Mouse (Mus musculus) layer of hippocampus, adult 18-20 months (tissue): Measurements from ENCODE around the gene Hist1h2bg. TPM values are rescaled to one million over a fixed set of nuclear protein-coding genes. Genes with fewer than 3 reads are reported as not detected.
"Not testable (repeated sequence)": the region's sequence is repeated elsewhere in the genome, so short reads cannot be mapped to it uniquely, and the experiment has no call there.

Source experiments
- DNase-seq, 2 experiments: peaks; one replicate each; pipeline ENCODE4 v3.0.0; 2022; ENCODE audit warnings: low spot score in 2 of 2
- total RNA-seq, 2 experiments: library from RNA; stranded (reverse); gene quantifications; 2 replicates each; pipeline ENCODE4 v1.2.3; 2021

The Hist1h2bg gene
- total RNA-seq, 2 experiments from 2014 or later = 58.3 to 66.2 TPM

DNA sequence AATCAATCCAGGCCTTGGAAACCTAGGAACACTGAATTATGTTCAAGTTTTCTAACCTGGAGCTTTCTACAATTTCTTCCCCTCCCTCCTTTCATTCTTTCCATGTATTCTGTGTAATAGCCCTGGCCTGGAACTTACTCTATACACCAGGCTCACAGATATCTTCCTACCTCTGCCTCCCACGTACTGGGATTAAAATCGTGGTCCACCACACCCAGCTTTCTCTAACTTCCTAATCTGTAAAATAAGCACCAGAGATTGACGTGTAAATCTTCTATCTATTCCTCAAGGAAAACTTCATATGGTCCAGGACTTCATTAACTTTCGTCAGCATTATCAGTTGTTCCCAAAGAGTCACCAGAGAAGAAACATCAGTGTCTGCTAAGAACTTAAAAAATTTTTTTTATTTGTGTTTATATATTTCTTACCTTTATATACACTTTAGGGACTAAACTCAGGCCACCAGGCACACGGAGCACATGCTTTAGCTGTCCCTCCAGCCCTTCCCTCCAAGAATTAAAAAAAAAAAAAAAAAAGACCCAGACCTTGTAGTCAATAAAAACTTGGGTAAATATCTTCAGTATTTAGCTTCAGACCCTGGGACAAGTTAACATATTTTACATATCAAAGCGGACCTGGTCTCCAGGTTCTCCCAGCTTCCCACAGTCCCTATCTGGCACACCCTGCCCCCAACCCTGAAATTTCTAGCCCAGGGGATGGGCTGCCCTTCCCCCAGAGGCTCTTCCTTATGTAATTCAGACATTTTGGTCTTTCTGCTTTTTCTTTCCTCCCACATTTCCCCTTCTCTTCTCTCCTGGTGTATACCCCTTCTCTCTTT is 11.2 kb downstream of the Hist1h2bg start:
- DNase-seq = no peak

DNA sequence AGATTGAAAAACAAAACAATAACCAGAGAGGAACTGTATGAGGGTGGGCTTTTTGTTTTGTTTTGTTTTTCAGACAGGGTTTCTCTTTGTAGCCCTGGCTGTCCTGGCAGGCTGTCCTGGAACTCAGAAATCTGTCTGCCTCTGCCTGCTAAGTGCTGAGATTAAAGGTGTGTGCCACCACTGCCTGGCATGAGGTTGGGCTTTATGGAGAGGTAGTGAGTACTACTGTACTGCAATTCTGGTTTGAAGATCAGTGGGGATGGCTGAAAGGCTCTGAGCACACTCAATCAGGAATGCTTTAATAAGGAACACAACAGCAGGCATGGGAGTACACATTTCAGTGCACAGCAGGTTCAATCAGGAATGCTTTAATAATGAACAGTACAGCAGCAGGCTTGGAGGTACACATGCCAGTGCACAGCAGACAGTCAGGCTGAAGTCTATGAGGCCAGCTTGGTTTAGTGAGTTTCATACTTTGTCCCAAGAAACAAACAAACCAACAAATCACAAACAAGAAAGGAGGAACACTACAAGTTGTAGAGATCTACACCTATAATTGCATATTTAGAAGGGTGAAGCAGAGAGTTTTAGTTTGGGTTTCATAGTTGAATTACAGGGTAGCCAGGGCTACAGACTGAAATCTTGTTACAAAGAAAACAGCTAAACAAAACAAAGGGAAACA is 12.3 kb downstream of the Hist1h2bg start:
- no peak for DNase-seq

DNA sequence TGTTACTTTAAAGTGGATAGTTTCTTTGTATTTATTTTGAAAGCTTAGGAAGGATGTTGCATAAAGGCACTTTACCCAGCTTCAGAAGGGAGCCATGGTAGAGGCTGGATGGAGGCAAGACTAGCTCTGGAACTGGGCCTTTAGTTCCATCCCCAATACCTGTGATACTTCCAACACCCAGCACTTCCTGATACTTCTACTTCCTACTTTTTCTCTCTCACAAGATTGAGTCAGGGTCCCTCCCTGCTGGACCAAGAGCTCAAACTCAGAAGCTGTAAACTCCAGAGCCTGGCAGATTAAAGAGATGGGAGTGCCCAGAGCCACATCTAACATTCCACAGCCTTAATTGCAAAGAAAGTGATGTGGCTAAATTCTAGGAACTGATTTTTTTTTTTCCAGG is 13.1 kb downstream of the Hist1h2bg start:
- no peak for DNase-seq

DNA sequence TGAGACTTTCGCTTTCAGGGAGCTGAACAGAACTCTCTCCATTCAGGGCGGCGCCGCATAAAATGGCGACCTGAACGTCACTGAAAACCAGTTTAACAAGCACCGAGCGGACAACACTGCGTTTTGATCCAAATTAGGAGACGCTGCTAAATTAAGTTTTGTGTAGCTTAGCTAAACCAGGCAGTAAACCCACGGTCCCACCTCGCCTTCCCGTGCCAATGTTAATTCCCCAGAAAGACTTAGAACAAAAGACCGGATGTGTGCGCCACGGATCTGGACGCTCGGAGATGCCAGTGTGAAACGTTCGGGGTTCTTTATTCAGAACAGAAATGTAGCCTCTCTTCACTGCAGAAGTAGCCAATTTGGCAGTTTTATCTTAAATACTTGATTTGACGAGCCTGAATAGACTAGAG is 13.8 kb downstream of the Hist1h2bg start:
- peak; percentile 61 to 75 for DNase-seq

DNA sequence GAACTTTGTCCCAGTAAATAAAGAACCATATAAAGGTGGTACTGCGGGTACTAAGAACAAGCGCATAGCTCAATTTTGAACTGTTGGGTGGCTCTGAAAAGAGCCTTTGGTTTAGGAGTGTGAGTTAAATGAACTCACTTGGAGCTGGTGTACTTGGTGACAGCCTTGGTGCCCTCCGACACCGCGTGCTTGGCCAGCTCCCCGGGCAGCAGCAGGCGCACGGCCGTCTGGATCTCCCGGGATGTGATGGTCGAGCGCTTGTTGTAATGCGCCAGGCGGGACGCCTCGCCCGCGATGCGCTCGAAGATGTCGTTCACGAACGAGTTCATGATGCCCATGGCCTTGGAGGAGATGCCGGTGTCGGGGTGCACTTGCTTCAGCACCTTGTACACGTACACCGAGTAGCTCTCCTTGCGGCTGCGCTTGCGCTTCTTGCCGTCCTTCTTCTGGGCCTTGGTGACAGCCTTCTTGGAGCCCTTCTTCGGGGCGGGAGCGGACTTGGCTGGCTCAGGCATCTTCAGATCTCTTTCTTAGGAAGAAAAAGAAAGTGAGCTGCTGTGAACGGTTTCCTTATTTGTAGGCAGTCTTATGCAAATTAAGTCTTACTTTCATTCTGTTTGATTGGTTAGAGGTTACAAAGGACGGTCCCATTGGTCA is 14.4 kb downstream of the Hist1h2bg start:
- DNase-seq = peak; percentile 71 to 85

DNA sequence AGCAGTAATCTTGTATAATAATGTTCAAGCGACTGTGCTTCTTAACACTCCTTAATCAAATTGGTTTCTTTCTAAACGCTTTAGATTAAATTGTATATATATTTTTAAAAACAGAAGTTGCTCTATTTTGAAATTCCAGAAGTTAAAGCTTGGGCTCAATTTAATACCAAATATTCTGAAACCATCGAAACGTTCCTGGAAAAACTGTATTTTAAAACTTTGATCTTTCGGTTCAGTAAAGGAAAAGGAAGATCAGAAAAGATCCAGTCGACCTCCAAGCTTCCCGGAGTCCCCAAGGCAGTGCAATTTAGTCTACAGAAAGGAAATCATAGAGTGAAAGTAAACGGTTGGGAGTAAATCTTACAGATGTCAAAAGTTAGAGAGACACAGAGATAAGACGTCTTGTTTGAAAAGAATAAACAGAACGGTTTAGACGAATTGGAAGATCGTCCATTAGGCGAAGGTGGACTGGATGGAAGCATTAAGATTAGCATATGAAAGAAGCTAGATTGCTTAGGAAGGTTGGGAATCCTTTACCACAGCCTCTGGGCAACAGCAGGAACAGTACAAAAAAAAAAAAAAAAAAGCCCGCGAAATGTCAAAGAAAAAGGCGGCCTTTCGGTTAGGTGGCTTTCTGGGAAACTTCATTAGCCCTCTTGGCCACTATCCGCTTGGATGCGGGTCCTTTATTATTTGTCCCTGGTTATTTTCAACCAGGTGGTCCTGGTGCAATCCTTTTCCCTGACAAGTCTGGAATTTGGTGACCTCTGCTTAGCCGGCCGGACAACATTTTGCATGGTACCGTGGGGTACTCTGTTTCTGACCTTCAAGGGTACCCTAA is 15.1 kb downstream of the Hist1h2bg start:
- DNase-seq = no peak

DNA sequence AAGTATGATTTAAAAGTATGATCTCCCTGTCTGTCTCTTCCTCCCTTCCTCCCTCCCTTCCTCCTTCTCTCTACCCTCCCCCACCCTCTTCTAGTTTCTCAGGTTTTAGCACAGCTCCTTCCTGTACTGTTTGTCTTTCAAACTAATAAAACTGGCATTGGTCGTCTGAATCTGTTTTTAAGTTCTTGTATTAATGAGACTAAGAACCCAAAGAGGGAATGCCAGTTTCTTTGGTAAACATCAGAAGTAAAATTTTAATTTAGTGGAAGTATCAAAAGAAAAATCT is 15.7 kb downstream of the Hist1h2bg start:
- DNase-seq = no peak

DNA sequence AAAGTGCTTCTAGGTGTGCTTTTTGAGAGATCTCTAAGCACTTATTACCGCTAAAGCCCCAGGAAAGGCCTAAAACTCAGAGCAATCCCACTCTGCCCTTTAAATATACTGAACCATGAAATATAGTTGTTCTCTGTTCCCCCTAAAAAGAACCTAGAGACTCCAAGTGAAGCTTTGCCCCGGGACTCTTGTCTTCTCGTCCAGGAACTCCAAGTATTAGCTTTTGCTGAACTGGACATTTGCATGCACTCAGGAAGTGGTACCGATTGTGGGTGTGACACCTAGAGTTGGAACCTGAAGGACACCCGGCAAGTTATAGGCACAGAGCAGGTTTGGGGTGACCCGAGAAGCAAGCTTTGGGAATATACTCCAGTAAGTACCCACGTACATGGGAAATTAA is 20.0 kb downstream of the Hist1h2bg start:
- DNase-seq = no peak

DNA sequence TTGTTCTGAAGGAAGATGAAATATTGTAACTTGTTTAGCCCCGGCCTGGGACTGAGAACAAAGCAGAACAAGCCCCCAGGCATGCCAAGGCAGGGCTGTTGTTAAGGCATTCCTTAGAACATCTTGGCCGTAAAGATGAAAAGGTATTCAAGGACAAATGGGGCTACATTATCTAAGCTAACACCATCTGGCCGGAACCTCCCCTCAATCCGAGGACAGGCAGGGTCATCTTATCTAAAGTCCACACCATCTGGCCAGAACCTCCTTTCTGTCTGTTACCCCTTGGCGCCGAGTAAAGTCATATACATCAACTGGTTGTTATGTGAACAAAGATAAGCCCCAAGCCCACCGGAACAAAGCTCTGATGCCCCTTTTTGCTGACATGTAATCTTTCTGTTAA is 20.7 kb downstream of the Hist1h2bg start:
- DNase-seq = not testable (repeated sequence)

DNA sequence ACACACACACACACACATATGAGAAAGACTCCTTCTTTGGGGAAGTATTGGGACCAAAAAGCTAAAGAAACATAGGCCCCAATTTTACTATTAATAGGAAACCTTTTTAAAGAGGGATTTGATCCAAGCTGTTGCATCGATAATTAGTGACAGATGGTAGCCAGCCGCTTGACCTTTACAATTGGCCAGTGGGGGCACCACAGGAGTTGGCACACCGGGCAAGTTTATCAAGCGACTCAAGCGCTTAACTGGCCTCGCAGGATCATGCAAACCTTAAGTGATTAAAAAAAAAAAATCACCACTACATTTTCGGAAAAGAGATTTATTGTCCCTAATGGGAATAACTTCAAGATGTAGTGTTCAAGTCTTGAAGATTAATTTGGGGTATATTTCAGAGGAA is 21.4 kb downstream of the Hist1h2bg start:
- DNase-seq = no peak

DNA sequence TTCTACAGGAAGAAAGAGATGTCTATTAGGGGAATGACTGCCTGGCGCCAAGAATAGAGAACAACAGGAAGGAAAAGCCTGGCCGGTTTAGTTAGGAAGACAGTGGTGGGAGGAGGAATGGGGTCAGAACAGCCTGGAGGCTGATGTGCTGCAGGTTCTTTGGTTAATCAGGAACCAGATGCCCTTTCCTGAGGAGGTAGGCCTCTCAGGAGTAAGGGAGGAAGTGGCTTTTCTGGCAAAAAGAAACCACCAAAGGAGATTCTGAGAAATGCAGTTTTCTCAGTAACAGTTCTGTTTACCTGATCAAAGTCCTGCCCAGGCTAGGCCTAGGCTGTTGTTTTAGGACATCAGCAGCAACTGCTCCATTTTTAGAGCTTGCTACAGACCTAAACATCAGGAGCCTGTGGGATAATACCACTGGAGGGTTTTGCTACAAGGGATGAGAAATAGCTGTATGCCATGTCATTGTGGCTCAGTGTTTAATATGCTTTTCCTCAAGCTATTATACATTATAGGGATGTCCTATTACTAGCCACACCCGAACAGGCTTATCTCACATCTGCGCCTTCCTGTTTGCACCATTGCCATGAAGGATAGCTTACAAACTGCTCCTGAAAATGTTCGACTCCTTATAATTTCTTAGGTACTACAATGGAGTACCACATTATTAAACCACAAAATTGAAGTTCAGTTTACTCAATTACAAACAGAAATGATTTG is 22.0 kb downstream of the Hist1h2bg start:
- no peak for DNase-seq

DNA sequence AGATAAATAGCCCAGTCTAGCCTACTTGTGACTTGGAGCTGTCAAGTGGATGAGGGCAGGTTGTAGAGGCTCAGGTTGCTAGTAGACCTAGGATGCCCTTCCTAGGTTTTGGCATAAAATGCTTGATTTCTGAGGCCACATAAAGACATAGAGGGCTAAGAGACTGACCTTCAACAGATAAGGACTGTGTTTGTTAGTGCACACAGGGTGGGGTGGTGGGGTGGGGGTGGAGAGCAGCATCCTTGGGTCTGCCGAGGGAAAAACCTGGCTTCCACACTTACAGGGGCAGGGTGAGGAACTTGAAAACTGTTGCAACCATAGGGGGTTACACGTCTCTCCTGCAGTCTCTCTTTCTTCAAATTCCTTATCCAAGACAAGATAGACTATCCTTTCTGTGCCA is 24.0 kb downstream of the Hist1h2bg start:
- DNase-seq = no peak

DNA sequence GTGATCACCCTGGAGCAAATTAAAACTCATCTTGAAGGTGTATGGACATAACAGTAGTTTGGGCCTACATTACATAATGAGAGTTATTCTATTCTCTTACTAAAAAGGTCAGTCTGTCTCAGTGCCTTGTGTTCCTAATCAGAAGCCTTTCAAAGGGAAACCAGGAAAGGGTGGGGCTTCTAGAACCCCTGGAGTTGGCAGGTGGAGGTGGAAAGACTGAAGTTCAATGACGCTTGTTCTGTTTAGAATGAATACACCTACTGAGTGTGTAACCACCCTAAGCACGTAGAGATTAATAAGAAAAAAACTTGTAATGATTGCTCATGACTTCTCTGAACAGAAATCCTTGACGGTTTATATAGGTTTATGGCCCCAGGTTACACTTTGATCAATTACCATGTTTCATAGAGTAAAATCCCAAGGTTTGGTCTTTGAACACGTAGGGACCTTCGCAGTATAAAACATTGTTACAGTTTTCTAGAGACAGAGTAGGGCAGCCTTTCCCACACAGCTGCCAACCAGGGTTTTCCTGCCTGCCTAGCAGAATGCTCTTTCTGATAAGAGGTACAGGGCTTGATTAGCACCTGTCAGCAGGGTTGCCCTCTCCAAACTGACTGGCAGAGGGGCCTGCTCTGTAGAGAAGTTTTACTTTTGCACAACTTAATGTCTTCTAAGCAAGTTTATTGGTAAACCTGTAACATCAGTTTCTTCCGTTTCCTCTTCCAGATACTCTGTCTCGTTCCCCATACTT is 24.6 kb downstream of the Hist1h2bg start:
- no peak for DNase-seq

DNA sequence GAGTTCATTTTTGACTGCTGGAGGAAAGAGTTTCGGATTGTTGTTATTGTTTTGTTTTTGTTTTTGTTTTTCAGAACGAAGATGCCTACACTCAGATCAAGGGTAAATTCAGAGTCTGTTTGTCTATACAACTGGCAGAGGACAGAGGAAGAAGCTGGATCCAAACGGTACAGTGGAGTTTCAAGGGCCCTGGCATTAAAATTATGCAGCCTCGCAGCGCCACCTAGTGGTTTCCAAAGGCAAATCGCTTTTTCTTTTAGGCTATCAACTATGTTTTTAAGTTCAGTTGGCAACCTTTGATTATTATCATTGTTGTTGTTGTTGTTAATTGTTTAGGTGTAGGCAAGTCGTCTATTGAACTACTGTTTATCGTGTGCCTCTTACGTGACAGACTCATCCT is 26.8 kb downstream of the Hist1h2bg start:
- DNase-seq = peak; percentile 57 to 78

DNA sequence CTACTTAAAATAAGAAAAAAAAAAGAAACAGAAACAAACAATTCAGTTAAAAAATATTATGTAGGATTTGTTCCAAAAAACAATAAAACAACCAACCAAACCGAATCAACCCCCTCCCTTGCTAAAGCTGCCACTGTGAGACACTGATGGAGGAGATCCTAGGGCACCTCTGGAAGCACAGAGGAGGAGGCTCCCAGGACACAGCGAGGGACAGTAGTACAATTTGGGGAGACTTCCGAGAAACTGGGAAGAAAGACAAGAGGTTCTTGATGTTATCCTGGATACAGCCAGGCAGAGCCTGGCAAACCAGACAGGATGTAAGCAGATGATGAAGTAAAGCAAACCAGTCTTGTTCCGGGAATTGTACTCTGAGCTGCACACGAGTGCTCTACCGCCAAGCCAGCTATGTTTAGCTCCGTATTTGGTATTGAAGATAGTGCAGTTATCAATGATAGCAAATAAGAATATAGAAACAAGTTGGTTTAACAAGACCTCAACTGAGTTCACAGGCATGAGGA is 32.0 kb downstream of the Hist1h2bg start:
- DNase-seq = no peak

DNA sequence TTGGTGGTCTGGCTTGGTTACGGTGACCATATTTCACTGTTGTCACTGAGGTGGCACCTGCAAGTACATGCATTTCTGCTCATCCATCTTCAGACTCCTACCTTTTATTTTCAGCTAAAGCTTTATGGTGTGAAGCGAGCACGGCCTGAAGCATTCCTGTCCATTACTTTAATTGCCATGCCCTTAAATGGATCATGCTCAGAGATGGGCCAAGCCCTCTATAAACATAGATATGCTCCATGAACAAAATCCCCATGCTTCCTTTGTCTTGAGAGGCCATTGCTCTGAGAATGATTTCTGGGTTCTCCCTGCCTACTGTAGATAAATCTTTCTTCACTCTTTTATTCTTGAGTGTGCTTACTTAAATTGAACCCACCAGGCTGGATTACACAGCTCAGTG is 33.3 kb downstream of the Hist1h2bg start:
- DNase-seq = no peak

DNA sequence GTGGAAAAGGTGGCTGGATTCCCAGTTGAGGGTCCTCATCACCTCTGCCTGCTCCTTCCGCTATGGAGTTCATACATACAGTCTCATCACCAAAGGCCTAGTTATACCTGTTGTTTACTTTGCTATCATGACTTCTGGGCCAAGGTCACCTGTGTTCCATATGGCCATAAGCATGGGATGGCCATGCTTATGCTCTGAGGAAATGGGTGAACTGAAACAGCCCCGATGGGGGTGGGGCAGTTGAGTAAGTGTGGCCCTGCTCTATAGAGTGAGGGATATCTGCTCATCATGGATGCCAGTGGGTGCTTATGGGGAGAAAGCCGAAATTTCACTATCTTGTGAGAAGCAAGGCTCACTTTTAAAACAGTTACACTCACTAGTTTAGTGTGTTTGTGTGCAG is 33.9 kb downstream of the Hist1h2bg start:
- no peak for DNase-seq

DNA sequence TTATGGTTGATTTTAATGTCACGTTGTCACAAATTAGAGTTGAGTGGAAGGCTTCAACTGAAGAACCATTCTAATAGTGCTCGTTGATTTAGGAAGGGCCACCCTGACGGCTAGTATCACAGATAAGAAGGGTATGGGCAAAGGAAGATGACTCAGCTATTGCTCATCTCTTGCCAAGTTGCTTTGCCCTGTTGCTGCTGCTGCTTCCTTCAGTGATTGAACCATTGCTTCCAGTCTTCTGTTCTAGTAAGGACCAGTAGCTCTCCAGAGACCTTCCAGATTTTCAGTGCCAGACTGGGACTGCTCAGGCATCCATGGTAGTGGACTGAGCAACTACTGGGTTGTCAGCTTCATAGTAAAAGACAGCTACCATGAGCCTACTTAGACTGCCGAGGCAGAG is 38.0 kb downstream of the Hist1h2bg start:
- DNase-seq = no peak

DNA sequence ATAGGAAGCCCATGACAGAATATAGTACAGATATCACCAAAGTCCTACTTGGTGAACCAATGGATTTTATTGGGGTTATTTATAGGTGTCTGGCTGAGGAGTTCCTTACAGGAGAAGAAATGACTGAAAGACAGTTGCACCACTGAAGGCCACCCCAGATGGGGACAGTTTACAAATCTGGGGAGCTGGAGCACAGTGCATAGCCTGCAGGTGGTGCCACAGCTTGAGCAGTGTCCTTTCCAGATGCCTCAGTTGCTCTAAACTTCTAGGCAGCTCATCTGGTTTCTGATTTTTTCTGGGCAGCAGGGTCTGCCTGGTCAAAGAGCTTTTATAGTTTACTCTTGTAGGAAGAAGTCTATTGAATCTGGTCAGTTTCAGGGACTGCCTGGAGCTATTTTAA is 38.6 kb downstream of the Hist1h2bg start:
- no peak for DNase-seq

DNA sequence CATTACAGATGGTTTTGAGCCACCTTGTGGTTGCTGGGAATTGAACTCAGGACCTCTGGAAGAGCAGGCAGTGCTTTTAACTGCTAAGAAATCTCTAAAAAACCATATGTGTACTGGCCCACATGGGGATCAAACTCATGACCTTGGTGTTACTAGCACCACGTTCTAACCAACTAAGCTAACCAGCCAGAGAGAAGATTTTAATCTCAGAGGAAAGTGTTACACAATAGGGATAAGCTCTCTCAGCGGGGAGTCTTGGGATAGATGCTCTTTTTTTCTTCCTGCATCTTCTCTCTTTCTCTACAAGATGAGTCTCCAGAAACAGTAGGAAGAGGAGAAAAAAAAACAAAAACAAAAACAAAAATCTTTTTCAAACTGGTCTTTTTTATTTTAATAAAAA is 39.2 kb downstream of the Hist1h2bg start:
- DNase-seq = no peak
